Mouse (Mus musculus) adrenal gland, adult (tissue): ENCODE results near the gene Zfp653.

Experiments used
- DNase-seq, 2 experiments: peaks; one replicate each; pipeline ENCODE4 v3.0.0; 2022 to 2023; ENCODE audit warnings: low spot score in 1 of 2; ENCODE audit not compliant: inconsistent age in 2 of 2

Zfp653 gene

GRCm38 (mm10) chr9:22072276-22072675 lies 1.1 kb upstream of the Zfp653 start:
- DNase-seq = peak in 1 of 2 experiments; percentile 44

- no peak for DNase-seq
Observed at GRCm38 (mm10) chr9:22069881-22070553, 1.2 kb downstream of the Zfp653 start.

DNA sequence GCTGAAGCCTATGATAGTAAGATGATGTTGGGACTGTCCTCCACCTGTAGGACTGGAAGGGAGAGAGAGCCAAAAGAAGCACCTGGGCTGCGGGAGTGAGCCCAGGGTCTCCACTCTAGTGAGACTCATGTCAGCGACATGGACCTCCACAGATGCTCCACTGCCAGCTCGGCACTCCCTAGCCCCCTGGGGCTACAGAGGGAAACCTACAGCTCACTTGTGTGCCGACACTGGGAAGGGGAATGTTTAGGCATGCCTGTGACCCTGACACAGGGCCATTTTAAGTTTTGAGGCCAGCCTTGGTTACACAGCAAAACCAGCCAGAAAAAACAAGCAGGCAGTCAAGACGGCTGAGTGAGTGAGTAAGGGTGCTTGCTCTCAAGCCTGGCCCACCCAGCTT lies 4.0 kb downstream of the Zfp653 start:
- DNase-seq = no peak

DNA sequence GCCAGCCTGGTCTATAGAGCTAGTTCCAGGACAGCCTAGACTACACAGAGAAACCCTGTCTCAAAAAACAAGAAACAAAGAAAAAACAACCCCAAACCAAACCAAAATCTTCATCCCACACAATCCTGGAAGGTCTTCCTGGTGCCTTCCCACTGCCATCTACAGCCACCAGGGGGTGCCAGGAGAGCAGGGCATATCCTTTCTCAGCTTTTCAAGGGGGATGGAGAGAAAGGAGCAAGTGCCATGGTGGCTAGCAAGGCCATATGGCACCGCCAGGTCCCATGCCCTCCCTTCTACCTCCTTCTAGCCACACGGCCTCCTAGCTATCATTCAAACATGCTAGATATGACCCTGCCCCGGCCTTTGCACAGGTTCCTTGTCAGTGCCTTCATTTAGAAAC lies 4.7 kb downstream of the Zfp653 start:
- peak in 1 of 2 experiments; percentile 85 for DNase-seq

- DNase-seq = no peak
Observed at GRCm38 (mm10) chr9:22065642-22066041, 5.5 kb downstream of the Zfp653 start.

DNA sequence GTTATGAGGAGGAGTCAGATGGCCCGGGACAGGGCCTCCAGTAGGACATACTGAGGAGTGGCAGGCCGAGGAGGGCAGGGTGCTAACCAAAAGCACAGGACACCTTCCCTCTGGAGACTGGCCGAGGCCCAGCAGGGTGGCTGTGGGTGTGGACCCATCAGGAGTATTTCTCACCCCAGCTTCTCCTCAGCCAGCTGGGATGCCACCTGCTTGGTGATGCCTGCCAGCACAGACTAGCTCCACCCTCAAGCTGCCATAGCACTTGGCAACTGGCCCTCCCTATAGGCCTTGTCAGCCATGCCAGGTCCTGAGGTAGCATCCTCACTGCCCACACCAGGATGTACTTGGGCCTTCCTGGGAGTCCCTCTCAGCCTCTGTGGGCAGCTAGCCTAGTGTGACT lies 6.8 kb downstream of the Zfp653 start:
- no peak for DNase-seq

GRCm38 (mm10) chr9:22061339-22061738 lies 9.8 kb downstream of the Zfp653 start:
- no peak for DNase-seq

GRCm38 (mm10) chr9:22058011-22058424 lies 13.2 kb downstream of the Zfp653 start:
- DNase-seq = peak in 1 of 2 experiments; percentile 48

DNA sequence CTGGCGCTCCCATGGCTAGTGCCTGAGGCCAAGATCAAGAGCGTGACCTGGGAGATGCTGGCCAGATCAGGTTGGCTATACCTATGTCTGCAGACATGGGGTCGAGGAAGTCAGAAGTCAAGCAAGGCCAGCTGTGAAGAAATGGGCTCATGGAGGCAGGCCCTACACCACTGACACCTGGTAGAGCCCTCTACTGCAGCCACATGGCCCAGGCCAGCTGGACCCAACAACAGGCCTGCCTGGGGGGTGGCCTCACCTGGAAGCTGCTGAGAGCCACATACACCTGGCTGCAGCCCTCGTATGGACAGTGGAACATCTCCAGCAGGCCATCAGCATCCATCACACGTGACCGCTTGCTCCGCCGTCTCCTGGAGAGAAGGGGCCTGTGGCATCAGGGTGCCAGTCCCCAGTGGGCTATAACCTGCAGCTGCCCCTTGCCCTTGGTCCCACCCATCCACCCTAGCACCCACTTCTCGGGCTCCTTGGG lies 14.1 kb downstream of the Zfp653 start:
- no peak for DNase-seq

GRCm38 (mm10) chr9:22056303-22056910 lies 14.8 kb downstream of the Zfp653 start:
- no peak for DNase-seq

- no peak for DNase-seq
Observed at GRCm38 (mm10) chr9:22055713-22056112, 15.5 kb downstream of the Zfp653 start.

DNA sequence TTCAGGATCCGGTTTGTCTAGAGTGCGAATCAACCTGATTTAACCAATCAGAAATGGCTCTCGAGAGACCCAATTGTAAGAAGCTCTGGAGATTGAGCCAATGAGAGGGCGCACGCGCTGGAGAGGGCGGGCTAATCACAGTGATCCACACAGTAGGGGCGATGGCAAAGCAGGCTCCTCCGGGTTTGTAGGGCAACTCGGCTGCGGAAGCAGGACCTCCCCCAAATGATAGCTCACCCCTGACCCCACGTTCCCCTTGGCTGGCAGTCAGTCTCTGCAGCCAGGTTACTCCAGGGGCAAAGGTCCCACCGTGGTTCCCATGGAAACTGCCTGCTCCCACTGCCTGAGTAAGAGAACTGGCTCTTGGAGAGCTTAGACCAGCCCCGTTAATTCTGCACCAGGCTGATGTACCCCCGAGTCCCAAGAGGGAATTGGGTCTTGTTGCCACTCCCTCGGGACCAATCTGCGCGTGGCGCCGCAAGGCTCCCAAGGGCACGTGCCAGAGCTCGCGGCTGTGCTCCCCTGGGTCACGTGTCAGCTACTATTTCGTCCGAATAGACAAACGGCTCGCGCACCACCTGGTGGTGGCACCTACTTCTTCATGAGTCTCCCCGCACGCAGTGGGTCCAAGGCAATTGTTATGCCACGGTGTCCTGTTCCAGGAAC lies 16.6 kb downstream of the Zfp653 start:
- peak; percentile 80 to 94 for DNase-seq

DNA sequence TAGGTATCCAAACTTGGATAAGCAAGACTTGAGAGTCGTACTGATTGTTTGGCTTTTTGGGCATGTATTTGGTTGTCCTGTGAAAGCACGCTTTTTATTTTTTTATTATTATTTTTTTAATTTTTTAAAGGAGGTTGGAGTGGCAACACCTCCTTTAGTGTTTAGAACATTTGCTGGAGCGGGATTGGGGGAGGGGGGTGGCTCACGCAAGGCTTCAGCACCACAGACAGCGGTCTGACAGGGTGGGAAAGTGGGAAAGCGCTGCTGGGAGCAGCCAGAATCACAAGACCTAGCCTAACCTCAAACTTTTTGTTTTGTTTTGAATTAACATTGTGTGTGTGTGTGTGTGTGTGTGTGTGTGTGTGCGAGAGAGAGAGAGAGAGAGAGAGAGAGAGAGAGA lies 17.5 kb downstream of the Zfp653 start:
- no peak for DNase-seq

- peak in 1 of 2 experiments; percentile 42 for DNase-seq
Observed at GRCm38 (mm10) chr9:22051958-22052254, 19.3 kb downstream of the Zfp653 start, which contains the start of gene Elavl3. TSS of gene Elavl3 (minus strand) at chr9:22052023.

- DNase-seq = peak in 1 of 2 experiments; percentile 35
Observed at GRCm38 (mm10) chr9:22051161-22051957, 19.8 kb downstream of the Zfp653 start.

- DNase-seq = peak; percentile 68 to 85
Observed at GRCm38 (mm10) chr9:22050351-22050889, 20.8 kb downstream of the Zfp653 start.

DNA sequence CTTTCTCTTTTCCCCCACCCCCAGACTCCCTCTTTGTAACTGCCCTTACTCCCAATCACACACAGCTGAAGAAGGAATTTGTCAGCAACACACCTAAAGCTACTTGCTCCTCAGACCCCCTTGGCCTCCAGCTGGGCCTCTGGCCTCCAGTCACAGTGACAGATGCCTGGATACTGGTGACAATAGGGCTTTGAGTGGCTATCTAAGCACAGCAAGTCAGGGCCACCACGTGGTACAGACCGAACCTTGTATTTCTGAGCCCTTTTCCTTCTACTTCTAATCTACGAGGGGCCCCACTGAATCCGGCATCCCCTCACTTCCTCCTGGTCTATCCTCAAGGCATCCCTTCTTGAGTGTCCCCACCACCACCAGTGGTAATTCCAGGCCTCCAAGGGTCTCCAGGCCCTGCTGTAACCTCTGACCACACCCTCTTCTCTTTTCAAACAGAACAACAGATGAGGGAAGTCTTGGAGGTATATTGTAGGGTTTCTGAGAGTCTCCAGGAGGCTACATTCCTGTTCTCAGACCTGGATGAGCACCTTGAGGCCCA lies 21.4 kb downstream of the Zfp653 start:
- DNase-seq = no peak

DNA sequence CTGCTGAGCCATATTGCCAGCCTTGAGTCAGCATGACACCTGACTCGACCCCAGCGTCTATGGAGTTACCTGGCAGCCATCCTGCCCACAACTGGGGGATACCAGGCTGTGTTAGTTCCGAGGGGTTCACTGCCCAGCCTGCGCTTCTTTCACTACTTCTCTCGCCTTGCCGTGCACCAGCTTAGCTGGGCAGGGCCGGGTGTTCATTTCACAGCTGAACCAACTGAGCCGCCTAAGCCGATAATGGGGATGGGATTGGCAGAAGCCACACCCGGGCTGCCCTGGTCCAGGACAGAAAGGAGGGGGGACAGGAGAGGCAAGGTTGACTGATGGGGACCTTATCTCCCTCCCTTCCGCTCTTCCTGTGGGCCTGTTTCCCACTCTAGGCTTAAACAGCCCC lies 21.9 kb downstream of the Zfp653 start:
- no peak for DNase-seq

- DNase-seq = no peak
Observed at GRCm38 (mm10) chr9:22047329-22047728, 23.8 kb downstream of the Zfp653 start.

DNA sequence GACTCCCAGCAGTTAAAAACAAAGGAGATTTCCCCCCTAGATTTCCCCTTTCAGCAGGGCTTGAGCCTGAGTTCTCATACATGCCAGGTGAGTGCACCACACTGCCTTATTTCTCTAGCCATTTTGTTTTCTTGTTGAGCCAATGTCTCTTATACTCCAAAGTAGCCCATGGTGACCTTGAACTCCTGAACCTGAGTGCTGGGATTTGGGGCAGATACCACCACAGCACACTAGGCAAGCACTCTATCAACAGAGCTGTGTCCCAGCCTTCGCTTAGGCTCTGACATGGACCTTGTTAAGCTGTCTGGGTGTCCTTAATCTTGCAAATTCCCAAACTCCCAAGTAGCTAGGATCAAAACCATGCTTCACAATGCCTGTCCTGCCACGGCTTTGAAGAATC lies 29.3 kb downstream of the Zfp653 start:
- no peak for DNase-seq

DNA sequence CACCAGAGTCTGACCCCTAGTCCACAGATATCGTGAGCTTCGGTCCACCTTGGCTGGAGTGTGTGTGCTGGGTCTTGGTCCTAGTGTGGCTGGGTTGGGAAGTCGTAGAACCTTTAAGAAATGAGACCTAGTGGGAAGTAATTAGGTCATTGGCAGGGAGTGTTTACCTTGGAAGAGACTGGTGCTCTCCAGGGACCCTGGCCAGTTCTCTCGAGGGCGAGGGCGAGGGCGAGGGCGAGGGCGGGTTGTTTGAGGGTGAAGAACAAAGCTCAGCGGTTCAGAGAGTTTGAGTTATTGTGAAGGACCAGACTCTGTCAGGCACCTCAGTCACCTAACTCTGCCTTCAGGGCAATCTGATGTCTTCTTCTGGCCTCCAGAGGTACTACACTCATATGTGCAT lies 33.4 kb downstream of the Zfp653 start:
- DNase-seq = peak in 1 of 2 experiments; percentile 32
